Mouse (Mus musculus) cerebellum, adult 11 months (tissue): ENCODE measurements at regions not wholly inside any gene's neighbourhood (a gene's known extent, or its start where the extent isn't known, plus 50 kb on each side); places are given as distances from the start of the nearest gene placed in this dataset.

Experiments used
- DNase-seq: peaks from one replicate; pipeline ENCODE4 v3.0.0; 2022

GRCm38 (mm10) chr19:60032667-60033066, 89.2 kb upstream of the Rab11fip2 start:
- no peak for DNase-seq

GRCm38 (mm10) chr19:60030212-60030788, 86.8 kb upstream of the Rab11fip2 start:
- DNase-seq, result no peak

GRCm38 (mm10) chr19:60029720-60030119, 86.3 kb upstream of the Rab11fip2 start:
- no peak for DNase-seq

- DNase-seq, result no peak
Observed at GRCm38 (mm10) chr19:60015614-60016300, 72.3 kb upstream of the Rab11fip2 start.

GRCm38 (mm10) chr19:59995557-59995956, 52.1 kb upstream of the Rab11fip2 start:
- DNase-seq, result no peak
